Mouse (Mus musculus) stomach, embryonic 16.5 days (tissue): ENCODE data around the gene Smad3. TPM values are rescaled to one million over a fixed set of nuclear protein-coding genes. Genes with fewer than 3 reads are reported as not detected.

ENCODE experiments used
- ATAC-seq: fragments of 200-750 bp; cut with Nextera tagmentation; 2 replicates; pipeline ENCODE4 v1.8.0; 2017; ENCODE audit warnings: moderate number of reproducible peaks, moderate TSS enrichment; ENCODE audit not compliant: insufficient read depth, low FRiP score
- H3K27ac ChIP-seq: fragments of 300-500 bp; sonication (generic); 2 replicates; pipeline ENCODE4 v1.5.1; 2014; ENCODE audit warnings: low read length
- H3K27me3 ChIP-seq: fragments of 300-500 bp; sonication (generic); 2 replicates; pipeline ENCODE4 v1.6.1; 2014; ENCODE audit warnings: low read length, control low read depth, mixed read lengths; ENCODE audit not compliant: control insufficient read depth, insufficient read depth
- H3K36me3 ChIP-seq: fragments of 300-500 bp; sonication (generic); 2 replicates; pipeline ENCODE4 v1.6.1; 2014; ENCODE audit warnings: low read length; ENCODE audit not compliant: control insufficient read depth, insufficient read depth
- H3K4me1 ChIP-seq: fragments of 300-500 bp; sonication (generic); 2 replicates; pipeline ENCODE4 v1.6.1; 2014; ENCODE audit warnings: low read length, control low read depth, mixed read lengths; ENCODE audit not compliant: control insufficient read depth, insufficient read depth
- H3K4me2 ChIP-seq: fragments of 300-500 bp; sonication (generic); 2 replicates; pipeline ENCODE4 v1.6.1; 2014; ENCODE audit warnings: low read depth, low read length, mixed read lengths
- H3K4me3 ChIP-seq: fragments of 300-500 bp; sonication (generic); replicated peaks from 2 replicates; pipeline ENCODE4 v1.5.1; 2014; ENCODE audit warnings: mild to moderate bottlenecking, low read length
- H3K9ac ChIP-seq: fragments of 300-500 bp; sonication (generic); 2 replicates; pipeline ENCODE4 v1.6.1; 2014; ENCODE audit warnings: low read length
- H3K9me3 ChIP-seq: fragments of 300-500 bp; sonication (generic); replicated peaks from 2 replicates; pipeline ENCODE4 v1.6.1; 2016; ENCODE audit warnings: low read length, control low read depth; ENCODE audit not compliant: control insufficient read depth
- WGBS: fragments of 180-500 bp; shearing (Covaris S2); extraction: QIAGEN DNeasy Blood & Tissue Kit; methylation state at CpG from one replicate; pipeline ENCODE4 v1.1.7; 2014; 5-methylcytosine and 5-hydroxymethylcytosine counted together
- polyA plus RNA-seq: library from polyadenylated mRNA; unstranded; fragments of >200 nt; fragmentation: Nextera tagmentation; extraction: Ambion mirVana; gene quantifications from 2 replicates; pipeline ENCODE4 v1.2.1, GENCODE M21; 2015

Smad3 gene
- polyA plus RNA-seq, 1 experiment from 2014 or later = 15.1 TPM

- H3K4me1 ChIP-seq = peaks cover 26% of the 10 kb centered on the region
- H3K9ac ChIP-seq = peak overlapping the region; percentile 50
- H3K4me3 ChIP-seq = no peak overlapping the region
- H3K27me3 ChIP-seq = no peaks in the 10 kb centered on the region
- peak overlapping the region; percentile 52 for H3K27ac ChIP-seq
- no peaks in the 10 kb centered on the region for H3K36me3 ChIP-seq
- 15% methylated on average over 17 of the region's 17 CpGs for WGBS
- ATAC-seq = peak; percentile 72
- H3K4me2 ChIP-seq = peak overlapping the region; percentile 27; the same call in 1 of the 2 replicates
- no peaks in the 10 kb centered on the region for H3K9me3 ChIP-seq
These were observed 22.4 kb upstream of the Smad3 start for GRCm38 (mm10) chr9:63779950-63780887.

- no peak overlapping the region for H3K4me2 ChIP-seq
- no peaks in the 10 kb centered on the region for H3K36me3 ChIP-seq
- no peak overlapping the region for H3K4me3 ChIP-seq
- H3K9ac ChIP-seq = no peak overlapping the region
- H3K27me3 ChIP-seq = no peaks in the 10 kb centered on the region
- H3K9me3 ChIP-seq = no peaks in the 10 kb centered on the region
- WGBS = 74% methylated on average over 3 of the region's 3 CpGs
- no peak overlapping the region for H3K27ac ChIP-seq
- H3K4me1 ChIP-seq = peaks cover 43% of the 10 kb centered on the region
- no peak for ATAC-seq
These were observed 18.9 kb upstream of the Smad3 start for GRCm38 (mm10) chr9:63776735-63777134.

- Histone ChIP-seq H3K4me3 (no peak overlapping the region), H3K4me1 (peaks cover 29% of the 10 kb centered on the region), H3K36me3 (no peaks in the 10 kb centered on the region), H3K9ac (0 out of 2 replicates have a peak overlapping the region, but pooled peaks have one; percentile 6), H3K4me2 (no peak overlapping the region), H3K27ac (peak overlapping the region; percentile 76), H3K9me3 (no peaks in the 10 kb centered on the region), H3K27me3 (no peaks in the 10 kb centered on the region)
- ATAC-seq = peak; percentile 81
- 32% methylated on average over 6 of the region's 6 CpGs for WGBS
These were observed 17.2 kb upstream of the Smad3 start for GRCm38 (mm10) chr9:63774854-63775483.

DNA sequence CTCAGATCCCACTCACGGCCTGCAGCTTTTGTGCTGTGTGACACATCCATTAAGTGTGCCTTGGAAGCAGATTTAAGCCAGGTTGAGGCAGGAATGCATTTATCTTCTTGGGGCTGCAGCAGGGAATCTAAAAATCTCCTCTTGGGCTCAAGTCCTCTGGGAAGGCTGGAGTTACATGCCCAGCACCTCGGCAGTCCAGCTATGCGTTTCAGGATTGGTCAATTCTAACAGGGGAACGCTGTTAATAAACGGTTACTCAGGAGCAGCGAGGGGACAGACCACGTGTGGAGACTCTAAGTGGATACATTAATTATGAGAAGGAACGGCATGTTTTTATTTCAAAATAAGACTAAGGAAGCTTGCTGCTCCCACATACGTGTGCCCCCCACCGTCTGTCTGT, 14.7 kb upstream of the Smad3 start:
- no peaks in the 10 kb centered on the region for H3K27me3 ChIP-seq
- H3K9ac ChIP-seq = no peak overlapping the region
- H3K36me3 ChIP-seq = no peaks in the 10 kb centered on the region
- H3K9me3 ChIP-seq = no peaks in the 10 kb centered on the region; the same call in 1 of the 2 replicates
- peaks cover 26% of the 10 kb centered on the region for H3K4me1 ChIP-seq
- ATAC-seq = peak; percentile 34; the same call in 1 of the 2 replicates
- H3K4me3 ChIP-seq = no peak overlapping the region
- no peak overlapping the region for H3K4me2 ChIP-seq
- WGBS = 31% methylated on average over 10 of the region's 10 CpGs
- H3K27ac ChIP-seq = peak overlapping the region; percentile 72; the same call in 1 of the 2 replicates

GRCm38 (mm10) chr9:63771676-63772075, 13.9 kb upstream of the Smad3 start:
- Histone ChIP-seq H3K9me3 (no peaks in the 10 kb centered on the region; the same call in 1 of the 2 replicates), H3K36me3 (no peaks in the 10 kb centered on the region), H3K4me2 (no peak overlapping the region), H3K27me3 (no peaks in the 10 kb centered on the region), H3K4me1 (peaks cover 26% of the 10 kb centered on the region), H3K27ac (peak overlapping the region; percentile 72), H3K4me3 (no peak overlapping the region), H3K9ac (no peak overlapping the region; the same call in 1 of the 2 replicates)
- 0 out of 2 replicates have a peak, but pooled peaks have one; percentile 29 for ATAC-seq
- 26% methylated on average over 5 of the region's 5 CpGs for WGBS

GRCm38 (mm10) chr9:63761367-63762094, 3.7 kb upstream of the Smad3 start:
- Histone ChIP-seq H3K27me3 (no peaks in the 10 kb centered on the region), H3K27ac (peak overlapping the region; percentile 40; the same call in 1 of the 2 replicates), H3K4me2 (no peak overlapping the region), H3K4me3 (no peak overlapping the region), H3K36me3 (no peaks in the 10 kb centered on the region), H3K9me3 (peaks cover 4% of the 10 kb centered on the region; the same call in 1 of the 2 replicates), H3K4me1 (peaks cover 14% of the 10 kb centered on the region), H3K9ac (no peak overlapping the region)
- no peak for ATAC-seq
- 85% methylated on average over 8 of the region's 8 CpGs for WGBS

DNA sequence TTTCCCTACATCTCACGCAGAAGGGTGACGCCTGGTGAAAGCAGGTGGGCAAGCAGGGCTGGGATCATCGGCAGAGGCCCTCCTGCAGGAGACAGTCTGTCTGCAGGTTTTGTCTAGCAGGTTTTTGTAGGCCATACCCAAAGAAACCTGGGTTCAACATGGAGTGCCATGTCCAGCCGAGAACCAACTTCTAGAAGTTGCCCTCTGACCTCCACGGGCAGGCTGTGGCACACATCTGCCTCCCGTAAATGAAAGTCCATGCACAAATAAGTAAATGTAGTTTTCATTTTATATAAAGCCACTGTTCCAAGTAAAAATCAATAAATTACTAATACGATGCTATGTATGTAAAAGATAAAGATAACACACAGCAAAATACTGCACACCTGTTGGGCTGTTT, 3.0 kb upstream of the Smad3 start:
- Histone ChIP-seq H3K9me3 (peaks cover 4% of the 10 kb centered on the region; the same call in 1 of the 2 replicates), H3K4me3 (no peak overlapping the region), H3K4me1 (peaks cover 21% of the 10 kb centered on the region), H3K27me3 (no peaks in the 10 kb centered on the region), H3K36me3 (no peaks in the 10 kb centered on the region), H3K4me2 (0 out of 2 replicates have a peak overlapping the region, but pooled peaks have one; percentile 22), H3K27ac (peak overlapping the region; percentile 60; the same call in 1 of the 2 replicates), H3K9ac (no peak overlapping the region)
- no peak for ATAC-seq
- WGBS = 82% methylated on average over 7 of the region's 7 CpGs

DNA sequence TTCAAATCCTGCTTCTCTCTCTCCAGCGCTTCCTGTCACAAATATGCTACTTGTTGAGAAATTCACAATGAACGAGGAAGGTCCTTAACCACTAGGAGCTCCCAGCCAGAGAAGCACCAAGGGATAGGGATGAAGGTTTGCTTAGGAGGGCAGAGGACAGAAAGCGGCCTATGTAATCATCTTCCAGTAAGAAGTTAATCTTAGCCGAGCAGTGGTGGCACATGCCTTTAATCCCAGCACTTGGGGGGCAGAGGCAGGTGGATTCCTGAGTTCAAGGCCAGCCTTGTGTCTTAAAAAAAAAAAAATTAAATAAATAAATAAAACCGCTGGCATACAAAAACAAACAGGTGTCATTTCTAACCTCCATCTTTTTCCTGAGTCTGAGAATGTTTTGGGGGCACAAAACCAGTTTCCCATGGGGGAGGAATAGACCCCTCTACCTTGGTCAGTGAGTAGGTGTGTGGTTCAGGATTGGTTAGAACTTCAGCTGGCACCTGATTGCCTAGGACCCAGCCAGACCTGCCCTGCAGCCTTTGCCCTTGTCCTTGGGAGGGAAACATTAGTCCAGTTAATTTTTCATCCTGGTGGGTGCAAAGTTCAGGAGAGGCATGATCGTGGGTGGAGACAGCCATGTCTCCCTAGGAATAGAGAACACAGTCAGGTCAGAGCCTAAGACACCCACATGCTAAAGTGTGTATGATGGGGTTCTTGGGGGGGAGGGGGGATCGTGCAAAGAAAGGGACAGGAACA, 2.4 kb upstream of the Smad3 start:
- Histone ChIP-seq H3K4me1 (peaks cover 28% of the 10 kb centered on the region), H3K9me3 (peaks cover 4% of the 10 kb centered on the region; the same call in 1 of the 2 replicates), H3K27me3 (no peaks in the 10 kb centered on the region), H3K4me2 (peak overlapping the region; percentile 69), H3K9ac (no peak overlapping the region), H3K4me3 (no peak overlapping the region), H3K27ac (peak overlapping the region; percentile 98), H3K36me3 (no peaks in the 10 kb centered on the region)
- ATAC-seq = no peak
- WGBS = 64% methylated on average over 7 of the region's 7 CpGs
